Mouse (Mus musculus): ENCODE measurements around the gene Clta. TPM values are rescaled to one million over a fixed set of nuclear protein-coding genes. Genes with fewer than 3 reads are reported as not detected.

Clta gene
- total RNA-seq, 1 experiment from 2014 or later: 169 TPM

GRCm38 (mm10) chr4:44072873-44073441 lies 68.7 kb downstream of the Clta start:
- no peak for DNase-seq

GRCm38 (mm10) chr4:44073799-44074198 lies 69.5 kb downstream of the Clta start:
- DNase-seq: no peak

GRCm38 (mm10) chr4:44074422-44074821 lies 70.2 kb downstream of the Clta start:
- no peak for DNase-seq

- DNase-seq: no peak
These were observed 74.2 kb downstream of the Clta start for GRCm38 (mm10) chr4:44078358-44078933.

Other genes starting within 250 kb of the Clta start
- gene Olfr159, start 233.4 kb upstream of the Clta start, total RNA-seq (2021): not detected in 2 replicates
- gene Olfr156, start 180.6 kb upstream of the Clta start, total RNA-seq (2021): not detected in 2 replicates
- not detected in 2 replicates for gene Olfr157, start 164.3 kb upstream of the Clta start, total RNA-seq (2021)
- not detected in 2 replicates for gene Olfr155, start 152.9 kb upstream of the Clta start, total RNA-seq (2021)
- 12.3 and 16.1 TPM in 2 replicates for gene Reck, start 128.9 kb upstream of the Clta start, total RNA-seq (2021)
- 2.4 and 3.1 TPM in 2 replicates for gene Glipr2, start 47.1 kb upstream of the Clta start, total RNA-seq (2021)
- not detected in 2 replicates for gene Ccin, start 21.0 kb upstream of the Clta start, total RNA-seq (2021)
- 28.7 and 40.6 TPM in 2 replicates for gene Gne, start 79.7 kb downstream of the Clta start, total RNA-seq (2021)
- 44.5 and 49.6 TPM in 2 replicates for gene Rnf38, start 229.3 kb downstream of the Clta start, total RNA-seq (2021)

Measured in adrenal gland, postnatal 25 days (tissue).